Mouse (Mus musculus): ENCODE measurements around the gene Nabp1. TPM values are rescaled to one million over a fixed set of nuclear protein-coding genes. Genes with fewer than 3 reads are reported as not detected.
"Not testable (repeated sequence)": the region's sequence is repeated elsewhere in the genome, so short reads cannot be mapped to it uniquely, and the experiment has no call there.

Nabp1 gene
- total RNA-seq, 2 experiments from 2014 or later = 33.1 to 36.1 TPM

GRCm38 (mm10) chr1:51421029-51421428 is 57.2 kb downstream of the Nabp1 start:
- DNase-seq; intact Hi-C loops (cut with DNase I): not testable (repeated sequence)

- no peak for DNase-seq
- intact Hi-C loops (cut with DNase I) = no loop called here
These were observed 59.5 kb downstream of the Nabp1 start for GRCm38 (mm10) chr1:51418753-51419152.

Other genes with a start within 250 kb of the Nabp1 start
- gene Cavin2, start 189.3 kb downstream of the Nabp1 start, total RNA-seq (2021) = 100 to 1,000 TPM; 208 to 218 TPM